Mouse (Mus musculus) ES-E14 (cell line): Measurements from ENCODE around the gene Fam83c.

ENCODE experiments used
- CHD2 ChIP-seq: IDR thresholded peaks from 2 replicates; pipeline ENCODE4 v1.6.1; 2014; ENCODE audit warnings: mild to moderate bottlenecking, low read depth, low read length, inconsistent platforms
- HCFC1 ChIP-seq: IDR thresholded peaks from 2 replicates; pipeline ENCODE4 v1.6.1; 2012; ENCODE audit warnings: low read length, inconsistent platforms, borderline replicate concordance; ENCODE audit not compliant: insufficient read depth
- MAFK ChIP-seq: IDR thresholded peaks from 2 replicates; pipeline ENCODE4 v1.6.1; 2014; ENCODE audit warnings: mild to moderate bottlenecking, low read depth, low read length, inconsistent platforms; ENCODE audit not compliant: insufficient read depth
- ZC3H11A ChIP-seq: IDR thresholded peaks from 2 replicates; pipeline ENCODE4 v1.6.1; 2012; ENCODE audit warnings: low read depth, mild to moderate bottlenecking, inconsistent platforms, low read length, borderline replicate concordance
- ZNF384 ChIP-seq: IDR thresholded peaks from 2 replicates; pipeline ENCODE4 v1.6.1; 2012; ENCODE audit warnings: low read depth, low read length, inconsistent platforms

DNA sequence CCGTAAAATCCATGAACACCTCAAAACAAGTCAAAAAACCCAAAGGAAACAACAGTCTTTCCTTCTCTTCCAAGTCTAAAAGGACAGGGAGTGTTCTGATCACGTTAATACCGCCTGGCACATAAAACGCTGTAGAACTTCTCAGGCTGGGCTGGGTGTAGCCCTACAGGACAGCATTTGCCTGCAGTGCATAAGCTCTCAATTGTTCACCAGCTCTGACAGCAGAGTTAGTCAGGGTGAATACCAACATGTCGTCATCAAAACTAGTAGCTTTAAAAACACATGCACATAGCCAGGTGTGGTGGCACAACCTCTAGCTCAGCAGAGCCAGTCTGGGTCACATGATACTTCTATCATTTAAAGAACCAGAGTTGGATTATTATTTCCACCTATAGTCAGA, 13.9 kb downstream of the Fam83c start:
- TF ChIP-seq ZNF384: no peak
- TF ChIP-seq CHD2: no peak
- no peak for TF ChIP-seq HCFC1
- TF ChIP-seq ZC3H11A: no peak
- no peak for TF ChIP-seq MAFK
